Mouse (Mus musculus): ENCODE measurements at regions not wholly inside any gene's neighbourhood (a gene's known extent, or its start where the extent isn't known, plus 50 kb on each side); places are given as distances from the start of the nearest gene placed in this dataset.

DNA sequence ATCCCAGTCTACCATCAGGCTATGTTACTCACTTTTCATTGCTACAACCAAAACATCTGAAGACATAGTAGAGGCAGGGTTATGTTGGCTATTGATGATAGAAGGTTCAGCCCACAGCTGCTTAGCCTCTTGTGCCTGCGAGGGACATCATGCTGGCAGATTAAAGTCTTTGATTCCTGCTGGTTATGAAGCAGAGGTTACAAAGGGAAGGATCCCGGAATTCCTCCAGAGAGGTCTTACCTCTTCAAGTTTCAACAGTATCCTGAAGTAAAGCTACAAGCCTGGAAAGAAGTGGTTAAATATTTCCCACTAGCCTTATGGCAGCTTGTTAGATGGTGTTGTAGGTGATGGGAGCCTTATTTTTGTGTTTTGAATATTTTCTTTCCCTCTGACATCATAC, 58.6 kb upstream of the Shb start:
- no peak overlapping the region for H3K4me3 ChIP-seq (replicated peaks; ENCODE audit: low read length)

DNA sequence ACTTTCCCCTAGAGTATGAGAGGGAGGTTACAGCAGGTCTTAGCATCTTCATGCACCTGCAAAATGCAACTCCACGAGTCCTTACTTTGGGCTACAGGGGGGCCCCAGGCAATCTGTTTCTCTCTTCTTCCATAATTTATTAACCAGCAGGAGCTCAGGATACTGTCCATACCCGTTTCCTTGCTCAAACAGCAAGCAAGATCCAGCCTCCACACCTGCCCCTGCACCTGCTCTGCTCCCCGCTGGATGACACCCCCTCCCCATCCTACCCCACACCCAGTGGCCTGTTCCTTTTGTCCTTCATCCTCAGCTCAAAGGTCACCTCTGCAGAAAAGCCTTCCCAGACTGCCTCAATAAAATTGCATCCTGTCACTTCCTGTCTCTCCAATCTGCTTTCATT, 56.1 kb upstream of the Shb start:
- peaks cover 10% of the 10 kb centered on the region; the same call in 1 of the 2 replicates for H3K4me1 ChIP-seq (ENCODE audit: control insufficient read depth, insufficient read depth, low read length)
- H3K4me3 ChIP-seq (replicated peaks; ENCODE audit: low read length): no peak overlapping the region
- peaks cover 36% of the 10 kb centered on the region for H3K27me3 ChIP-seq (ENCODE audit: control insufficient read depth, insufficient read depth, low read length)
- no peak for TF ChIP-seq POLR2A (IDR thresholded peaks at IDR 0.05; ENCODE audit: borderline replicate concordance, extremely low read depth, insufficient read depth, insufficient read length)
- H3K9me3 ChIP-seq (ENCODE audit: control insufficient read depth, low read length): no peaks in the 10 kb centered on the region
- ATAC-seq (ENCODE audit: low FRiP score, low read depth) (no peak), DNase-seq (ENCODE audit: low spot score) (no peak)
- no peaks in the 10 kb centered on the region for H3K36me3 ChIP-seq (ENCODE audit: control insufficient read depth, insufficient read depth, low read length)
- WGBS: 27% methylated on average over 3 of the region's 3 CpGs
- no peak overlapping the region for H3K9ac ChIP-seq (ENCODE audit: low read depth, low read length, severe bottlenecking)
- no peak overlapping the region for H3K4me2 ChIP-seq (replicated peaks; ENCODE audit: low read depth, low read length, severe bottlenecking)
- H3K27ac ChIP-seq (replicated peaks; ENCODE audit: low read depth, low read length): no peak overlapping the region

More for the DNA sequence above, 58.6 kb upstream of the Shb start:
- H3K9me3 ChIP-seq (ENCODE audit: control insufficient read depth, low read length): no peaks in the 10 kb centered on the region
- H3K27me3 ChIP-seq (ENCODE audit: control insufficient read depth, insufficient read depth, low read length): peaks cover 33% of the 10 kb centered on the region
- no peak overlapping the region for H3K27ac ChIP-seq (replicated peaks; ENCODE audit: low read depth, low read length)
- H3K36me3 ChIP-seq (ENCODE audit: control insufficient read depth, insufficient read depth, low read length): no peaks in the 10 kb centered on the region
- no peak overlapping the region for H3K4me2 ChIP-seq (replicated peaks; ENCODE audit: low read depth, low read length, severe bottlenecking)
- no peak for TF ChIP-seq POLR2A (IDR thresholded peaks at IDR 0.05; ENCODE audit: borderline replicate concordance, extremely low read depth, insufficient read depth, insufficient read length)
- DNase-seq (ENCODE audit: low spot score): no peak
- no peak for ATAC-seq (ENCODE audit: low FRiP score, low read depth)
- 5% methylated on average over 2 of the region's 2 CpGs for WGBS
- H3K4me1 ChIP-seq (ENCODE audit: control insufficient read depth, insufficient read depth, low read length): 0 out of 2 replicates have a peak, but pooled peaks cover 10% of the 10 kb centered on the region
- no peak overlapping the region for H3K9ac ChIP-seq (ENCODE audit: low read depth, low read length, severe bottlenecking)

DNA sequence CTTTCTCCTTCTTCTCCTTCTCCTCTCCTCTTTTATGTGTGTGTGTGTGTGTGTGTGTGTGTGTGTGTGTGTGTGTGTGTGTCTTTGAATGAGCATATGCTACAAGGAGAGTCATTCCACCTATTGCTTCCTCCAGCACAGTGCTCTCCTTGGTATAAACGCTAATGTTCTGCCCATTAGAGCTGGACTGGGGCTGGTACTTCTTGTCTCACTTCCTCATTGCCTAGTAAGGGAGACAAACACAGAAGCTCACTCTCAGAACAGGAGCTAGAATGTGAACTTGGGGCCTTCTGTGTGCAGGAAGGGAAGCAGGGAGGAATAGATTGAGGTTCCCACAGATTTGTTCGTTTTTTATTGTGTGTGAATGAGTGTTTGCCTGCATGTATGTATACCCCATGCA, 54.9 kb upstream of the Shb start:
- Histone ChIP-seq H3K9me3 (ENCODE audit: control insufficient read depth, low read length) (no peaks in the 10 kb centered on the region), H3K9ac (ENCODE audit: low read depth, low read length, severe bottlenecking) (no peak overlapping the region), H3K36me3 (ENCODE audit: control insufficient read depth, insufficient read depth, low read length) (no peaks in the 10 kb centered on the region), H3K4me2 (replicated peaks; ENCODE audit: low read depth, low read length, severe bottlenecking) (no peak overlapping the region), H3K4me3 (replicated peaks; ENCODE audit: low read length) (no peak overlapping the region), H3K4me1 (ENCODE audit: control insufficient read depth, insufficient read depth, low read length) (peaks cover 10% of the 10 kb centered on the region; the same call in 1 of the 2 replicates), H3K27me3 (ENCODE audit: control insufficient read depth, insufficient read depth, low read length) (peaks cover 31% of the 10 kb centered on the region), H3K27ac (replicated peaks; ENCODE audit: low read depth, low read length) (no peak overlapping the region)
- WGBS: 78% methylated on average over 2 of the region's 2 CpGs
- ATAC-seq (ENCODE audit: low FRiP score, low read depth) (no peak), DNase-seq (ENCODE audit: low spot score) (no peak)
- TF ChIP-seq POLR2A (IDR thresholded peaks at IDR 0.05; ENCODE audit: borderline replicate concordance, extremely low read depth, insufficient read depth, insufficient read length): no peak

DNA sequence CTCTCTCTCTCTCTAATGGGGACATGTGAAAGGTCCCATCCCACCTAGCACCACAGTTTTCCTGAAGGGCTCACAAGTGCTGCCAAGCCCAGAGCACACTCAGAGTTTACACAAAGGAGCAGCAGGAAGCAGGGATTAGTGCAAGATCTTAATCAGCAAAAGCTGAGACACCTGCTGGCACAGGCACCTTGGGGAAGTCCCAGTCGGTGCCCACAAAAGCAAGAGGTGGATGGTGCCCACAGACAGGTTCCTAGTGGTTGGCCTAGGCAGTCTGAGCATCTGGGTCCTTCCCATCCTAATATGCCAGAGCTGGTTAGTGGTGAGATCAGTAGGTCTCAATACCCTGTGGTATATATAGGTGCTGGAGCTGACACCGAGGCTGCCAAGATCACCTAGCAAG, 54.0 kb upstream of the Shb start:
- no peak for ATAC-seq (ENCODE audit: low FRiP score, low read depth)
- WGBS: 47% methylated on average over 2 of the region's 2 CpGs
- TF ChIP-seq POLR2A (IDR thresholded peaks at IDR 0.05; ENCODE audit: borderline replicate concordance, extremely low read depth, insufficient read depth, insufficient read length): no peak

DNA sequence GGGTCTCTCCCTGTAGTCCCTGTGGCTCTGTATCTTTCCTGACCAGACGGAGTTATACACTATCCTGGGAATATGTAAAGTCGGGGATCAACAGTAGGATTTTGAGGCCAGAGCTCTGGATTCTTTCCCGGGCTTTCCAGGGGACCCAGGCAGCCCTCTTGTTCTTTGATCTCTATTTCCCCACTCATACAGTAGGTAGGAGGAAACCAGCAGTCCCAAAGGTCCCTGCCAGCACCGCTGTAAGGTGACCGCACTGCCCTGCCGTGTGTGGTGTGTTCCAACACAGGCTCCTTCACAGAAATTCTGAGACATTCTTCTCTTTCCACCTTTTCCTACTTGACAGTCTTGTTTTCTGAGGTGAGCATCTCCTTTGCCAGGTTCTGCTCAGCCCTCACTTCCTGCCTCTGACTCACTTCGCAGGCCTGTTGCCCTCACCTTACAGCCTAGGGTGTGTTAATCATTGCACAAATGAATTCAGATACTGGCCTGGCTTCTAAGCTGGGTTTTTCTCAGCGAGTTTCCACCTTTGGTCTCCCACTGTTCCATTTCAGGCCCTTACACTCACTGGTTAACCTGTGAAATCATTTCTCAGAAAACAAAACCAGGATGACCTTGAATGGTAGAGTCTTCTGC, 53.0 kb upstream of the Shb start:
- Histone ChIP-seq H3K36me3 (ENCODE audit: control insufficient read depth, insufficient read depth, low read length) (no peaks in the 10 kb centered on the region), H3K27ac (replicated peaks; ENCODE audit: low read depth, low read length) (no peak overlapping the region), H3K4me1 (ENCODE audit: control insufficient read depth, insufficient read depth, low read length) (peaks cover 3% of the 10 kb centered on the region; the same call in 1 of the 2 replicates), H3K9me3 (ENCODE audit: control insufficient read depth, low read length) (no peaks in the 10 kb centered on the region), H3K9ac (ENCODE audit: low read depth, low read length, severe bottlenecking) (no peak overlapping the region), H3K4me3 (replicated peaks; ENCODE audit: low read length) (no peak overlapping the region), H3K4me2 (replicated peaks; ENCODE audit: low read depth, low read length, severe bottlenecking) (no peak overlapping the region), H3K27me3 (ENCODE audit: control insufficient read depth, insufficient read depth, low read length) (peaks cover 19% of the 10 kb centered on the region)
- no peak for DNase-seq (ENCODE audit: low spot score)
- no peak for TF ChIP-seq POLR2A (IDR thresholded peaks at IDR 0.05; ENCODE audit: borderline replicate concordance, extremely low read depth, insufficient read depth, insufficient read length)
- WGBS: 35% methylated on average over 8 of the region's 8 CpGs
- no peak for ATAC-seq (ENCODE audit: low FRiP score, low read depth)

More for the DNA sequence above, 54.0 kb upstream of the Shb start:
- Histone ChIP-seq H3K27ac (replicated peaks; ENCODE audit: low read depth, low read length) (no peak overlapping the region), H3K4me2 (replicated peaks; ENCODE audit: low read depth, low read length, severe bottlenecking) (no peak overlapping the region), H3K36me3 (ENCODE audit: control insufficient read depth, insufficient read depth, low read length) (no peaks in the 10 kb centered on the region), H3K9ac (ENCODE audit: low read depth, low read length, severe bottlenecking) (no peak overlapping the region), H3K4me3 (replicated peaks; ENCODE audit: low read length) (no peak overlapping the region), H3K4me1 (ENCODE audit: control insufficient read depth, insufficient read depth, low read length) (peaks cover 5% of the 10 kb centered on the region; the same call in 1 of the 2 replicates), H3K9me3 (ENCODE audit: control insufficient read depth, low read length) (no peaks in the 10 kb centered on the region), H3K27me3 (ENCODE audit: control insufficient read depth, insufficient read depth, low read length) (peaks cover 22% of the 10 kb centered on the region)
- DNase-seq (ENCODE audit: low spot score): no peak
